Mouse (Mus musculus): ENCODE measurements around the gene Pygm. TPM values are rescaled to one million over a fixed set of nuclear protein-coding genes. Genes with fewer than 3 reads are reported as not detected.
A peak's percentile ranks its signal among the peaks of the same experiment; 100 is the strongest.

Gene Pygm
- polyA plus RNA-seq, 1 experiment from 2014 or later = 2.3 TPM

- H3K9ac ChIP-seq (replicated peaks) = no peak overlapping the region
- no peaks in the 10 kb centered on the region for H3K27me3 ChIP-seq
- H3K4me1 ChIP-seq = peaks cover 24% of the 10 kb centered on the region
- no peak overlapping the region for H3K4me3 ChIP-seq
- ATAC-seq (ENCODE audit: low FRiP score, low read depth) = no peak
- H3K36me3 ChIP-seq = peaks cover 13% of the 10 kb centered on the region
- H3K4me2 ChIP-seq (replicated peaks) = no peak overlapping the region
- H3K9me3 ChIP-seq = no peaks in the 10 kb centered on the region
- no peak overlapping the region for H3K27ac ChIP-seq (replicated peaks)
- WGBS = 85% methylated on average over 3 of the region's 3 CpGs
Measured at GRCm38 (mm10) chr19:6361291-6361690, 22.9 kb upstream of the Pygm start.

GRCm38 (mm10) chr19:6363091-6363410 is 21.1 kb upstream of the Pygm start:
- Histone ChIP-seq H3K27me3 (no peaks in the 10 kb centered on the region), H3K4me2 (replicated peaks) (peak overlapping the region; percentile 89), H3K27ac (replicated peaks) (peak overlapping the region; percentile 99), H3K4me1 (peaks cover 30% of the 10 kb centered on the region), H3K36me3 (peaks cover 31% of the 10 kb centered on the region), H3K9ac (replicated peaks) (peak overlapping the region; percentile 50), H3K9me3 (no peaks in the 10 kb centered on the region), H3K4me3 (peak overlapping the region; percentile 100)
- under 1% methylated on average over 11 of the region's 11 CpGs for WGBS
- peak; percentile 5; the same call in 1 of the 2 replicates for ATAC-seq (ENCODE audit: low FRiP score, low read depth)

- WGBS = under 1% methylated on average over 74 of the region's 85 CpGs
- ATAC-seq (ENCODE audit: low FRiP score, low read depth) = peak; percentile 99
- peaks cover 30% of the 10 kb centered on the region for H3K4me1 ChIP-seq
- peak within 1 kb of the TSS; percentile 100 for H3K4me3 ChIP-seq
- H3K9me3 ChIP-seq = no peaks in the 10 kb centered on the region
- peak within 1 kb of the TSS; percentile 100 for H3K9ac ChIP-seq (replicated peaks)
- no peaks in the 10 kb centered on the region for H3K27me3 ChIP-seq
- peak within 1 kb of the TSS; percentile 89 for H3K4me2 ChIP-seq (replicated peaks)
- peaks cover 36% of the 10 kb centered on the region for H3K36me3 ChIP-seq
- H3K27ac ChIP-seq (replicated peaks) = peak within 1 kb of the TSS; percentile 99
Measured at GRCm38 (mm10) chr19:6363411-6364240, 20.6 kb upstream of the Pygm start, which contains the start of gene Sf1. Gene Sf1, plus strand, starts transcription at chr19:6363690.

GRCm38 (mm10) chr19:6364317-6364725 is 19.9 kb upstream of the Pygm start:
- Histone ChIP-seq H3K9me3 (no peaks in the 10 kb centered on the region), H3K4me2 (replicated peaks) (peak overlapping the region; percentile 89), H3K4me3 (peak overlapping the region; percentile 100), H3K9ac (replicated peaks) (peak overlapping the region; percentile 100), H3K4me1 (peaks cover 30% of the 10 kb centered on the region), H3K27ac (replicated peaks) (peak overlapping the region; percentile 99), H3K36me3 (peaks cover 42% of the 10 kb centered on the region), H3K27me3 (no peaks in the 10 kb centered on the region)
- 0% methylated on average over 55 of the region's 55 CpGs for WGBS
- ATAC-seq (ENCODE audit: low FRiP score, low read depth) = no peak

GRCm38 (mm10) chr19:6364842-6365241 is 19.4 kb upstream of the Pygm start:
- H3K36me3 ChIP-seq = peaks cover 47% of the 10 kb centered on the region
- 4% methylated on average over 2 of the region's 2 CpGs for WGBS

GRCm38 (mm10) chr19:6370175-6370574 is 14.0 kb upstream of the Pygm start:
- 95% methylated on average over 2 of the region's 2 CpGs for WGBS
- H3K36me3 ChIP-seq = peaks cover 96% of the 10 kb centered on the region
- H3K4me2 ChIP-seq (replicated peaks) = no peak overlapping the region
- H3K9me3 ChIP-seq = no peaks in the 10 kb centered on the region
- no peak overlapping the region for H3K9ac ChIP-seq (replicated peaks)
- no peak overlapping the region for H3K27ac ChIP-seq (replicated peaks)
- ATAC-seq (ENCODE audit: low FRiP score, low read depth) = no peak
- no peak overlapping the region for H3K4me3 ChIP-seq
- no peaks in the 10 kb centered on the region for H3K27me3 ChIP-seq
- H3K4me1 ChIP-seq = peaks cover 16% of the 10 kb centered on the region

More at GRCm38 (mm10) chr19:6364842-6365241, 19.4 kb upstream of the Pygm start:
- ATAC-seq (ENCODE audit: low FRiP score, low read depth) = no peak
- Histone ChIP-seq H3K4me2 (replicated peaks) (peak overlapping the region; percentile 89), H3K4me1 (peaks cover 30% of the 10 kb centered on the region), H3K9ac (replicated peaks) (peak overlapping the region; percentile 100), H3K4me3 (peak overlapping the region; percentile 100), H3K27me3 (no peaks in the 10 kb centered on the region), H3K27ac (replicated peaks) (no peak overlapping the region), H3K9me3 (no peaks in the 10 kb centered on the region)

- H3K4me2 ChIP-seq (replicated peaks) = no peak overlapping the region
- H3K4me1 ChIP-seq = no peaks in the 10 kb centered on the region
- 98% methylated on average over 3 of the region's 3 CpGs for WGBS
- H3K9me3 ChIP-seq = no peaks in the 10 kb centered on the region
- no peak overlapping the region for H3K9ac ChIP-seq (replicated peaks)
- H3K27ac ChIP-seq (replicated peaks) = no peak overlapping the region
- no peak overlapping the region for H3K4me3 ChIP-seq
- no peak for ATAC-seq (ENCODE audit: low FRiP score, low read depth)
- peaks cover 97% of the 10 kb centered on the region for H3K36me3 ChIP-seq
- H3K27me3 ChIP-seq = no peaks in the 10 kb centered on the region
Measured at GRCm38 (mm10) chr19:6372433-6372832, 11.8 kb upstream of the Pygm start.

- no peak for ATAC-seq (ENCODE audit: low FRiP score, low read depth)
- WGBS = 66% methylated on average over 12 of the region's 12 CpGs
- no peak overlapping the region for H3K4me2 ChIP-seq (replicated peaks)
- H3K9me3 ChIP-seq = no peaks in the 10 kb centered on the region
- peaks cover 95% of the 10 kb centered on the region for H3K36me3 ChIP-seq
- H3K9ac ChIP-seq (replicated peaks) = no peak overlapping the region
- no peak overlapping the region for H3K4me3 ChIP-seq
- no peaks in the 10 kb centered on the region for H3K27me3 ChIP-seq
- H3K27ac ChIP-seq (replicated peaks) = no peak overlapping the region
- no peaks in the 10 kb centered on the region for H3K4me1 ChIP-seq
Measured at GRCm38 (mm10) chr19:6373539-6374400, 10.4 kb upstream of the Pygm start.

- Histone ChIP-seq H3K4me3 (no peak overlapping the region), H3K36me3 (peaks cover 95% of the 10 kb centered on the region), H3K9ac (replicated peaks) (no peak overlapping the region), H3K4me1 (no peaks in the 10 kb centered on the region), H3K4me2 (replicated peaks) (no peak overlapping the region), H3K27me3 (no peaks in the 10 kb centered on the region), H3K27ac (replicated peaks) (no peak overlapping the region), H3K9me3 (no peaks in the 10 kb centered on the region)
- no peak for ATAC-seq (ENCODE audit: low FRiP score, low read depth)
- 99% methylated on average over 9 of the region's 10 CpGs for WGBS
Measured at GRCm38 (mm10) chr19:6374571-6374970, 9.6 kb upstream of the Pygm start.

- Histone ChIP-seq H3K9me3 (no peaks in the 10 kb centered on the region), H3K27ac (replicated peaks) (0 out of 2 replicates have a peak overlapping the region, but pooled peaks have one; percentile 10), H3K9ac (replicated peaks) (no peak overlapping the region), H3K4me1 (no peaks in the 10 kb centered on the region), H3K4me2 (replicated peaks) (no peak overlapping the region), H3K27me3 (no peaks in the 10 kb centered on the region), H3K36me3 (peaks cover 85% of the 10 kb centered on the region), H3K4me3 (no peak overlapping the region)
- ATAC-seq (ENCODE audit: low FRiP score, low read depth) = peak; percentile 19
- WGBS = 90% methylated on average over 31 of the region's 42 CpGs
Measured at GRCm38 (mm10) chr19:6375423-6376254, 8.6 kb upstream of the Pygm start.

- Histone ChIP-seq H3K4me1 (no peaks in the 10 kb centered on the region), H3K27me3 (no peaks in the 10 kb centered on the region), H3K4me3 (no peak overlapping the region), H3K27ac (replicated peaks) (no peak overlapping the region), H3K9ac (replicated peaks) (no peak overlapping the region), H3K36me3 (peaks cover 79% of the 10 kb centered on the region), H3K9me3 (no peaks in the 10 kb centered on the region), H3K4me2 (replicated peaks) (no peak overlapping the region)
- ATAC-seq (ENCODE audit: low FRiP score, low read depth) = no peak
- WGBS = 74% methylated on average over 14 of the region's 14 CpGs
Measured at GRCm38 (mm10) chr19:6376255-6376564, 8.0 kb upstream of the Pygm start.
